Mouse (Mus musculus): Measurements from ENCODE around the gene Spsb3.

Gene Spsb3

DNA sequence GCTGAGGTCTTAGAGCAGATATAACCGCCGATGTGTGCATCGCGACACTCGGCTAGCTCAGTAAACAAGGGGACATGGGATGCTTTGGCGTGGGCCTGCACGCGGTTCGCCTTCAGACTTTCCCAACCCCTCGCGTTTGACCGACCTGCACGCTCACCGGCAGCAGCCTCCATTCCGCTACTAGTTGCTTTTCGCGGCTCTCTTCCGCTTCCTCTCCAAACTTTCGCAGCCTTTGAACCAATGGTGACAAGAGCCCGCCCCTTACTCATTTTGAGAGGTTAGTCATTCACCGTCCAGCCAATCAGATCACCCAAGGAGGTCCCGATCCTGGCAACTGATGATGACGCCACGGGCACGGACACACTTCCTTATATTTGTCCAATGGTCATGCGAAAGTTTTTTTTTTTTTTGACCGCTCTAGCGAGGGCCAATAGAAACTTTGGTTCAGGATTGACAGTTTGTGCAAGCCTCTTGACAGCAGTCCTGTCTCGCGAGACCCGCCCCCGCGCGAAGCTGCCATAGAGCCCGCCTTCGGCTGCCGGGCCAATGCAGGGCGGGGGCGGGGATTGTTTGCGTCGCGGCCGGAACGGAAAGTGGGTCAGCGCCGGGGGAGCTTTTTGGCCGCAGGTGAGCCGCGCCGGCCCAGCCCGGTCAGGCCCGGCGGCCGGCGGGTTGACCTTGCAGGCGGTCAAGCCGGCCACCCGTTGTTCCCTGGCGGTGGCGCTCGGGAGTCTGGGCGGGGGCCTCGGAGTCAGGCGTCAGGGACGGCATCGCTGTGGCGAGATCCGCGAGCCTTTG lies at the start of gene Spsb3, which contains the start of gene Nubp2:
Gene Spsb3 (plus strand): TSS at position 510 of the 798 bp plus-strand sequence.
Gene Nubp2 (minus strand): TSS at position 216 of the 798 bp plus-strand sequence.
- peak; percentile 99 for DNase-seq (ENCODE audit: low spot score)

DNA sequence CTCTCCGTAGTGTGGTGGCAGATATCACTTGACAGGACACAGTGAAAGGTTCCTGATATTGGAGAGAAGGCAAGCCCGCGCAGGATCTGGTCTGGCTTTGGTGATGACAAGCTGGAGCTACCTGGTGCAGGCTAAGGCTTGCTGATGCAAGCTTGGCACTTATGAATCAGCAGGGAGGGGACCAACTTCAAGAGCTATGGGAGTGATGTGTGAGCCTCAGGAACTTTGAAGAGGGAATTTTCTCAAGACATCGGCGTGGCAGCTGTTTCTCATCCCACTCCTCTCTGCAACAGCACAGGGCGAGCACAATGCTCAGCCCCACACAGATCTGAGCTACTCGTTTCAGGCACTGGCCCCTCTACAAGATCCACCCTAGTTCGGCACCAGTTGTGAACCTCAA lies 46.6 kb upstream of the Spsb3 start, which contains the start of gene Hagh:
Gene Hagh (plus strand): TSS at position 302 of the 400 bp plus-strand sequence.
- no peak for DNase-seq (ENCODE audit: low spot score)

DNA sequence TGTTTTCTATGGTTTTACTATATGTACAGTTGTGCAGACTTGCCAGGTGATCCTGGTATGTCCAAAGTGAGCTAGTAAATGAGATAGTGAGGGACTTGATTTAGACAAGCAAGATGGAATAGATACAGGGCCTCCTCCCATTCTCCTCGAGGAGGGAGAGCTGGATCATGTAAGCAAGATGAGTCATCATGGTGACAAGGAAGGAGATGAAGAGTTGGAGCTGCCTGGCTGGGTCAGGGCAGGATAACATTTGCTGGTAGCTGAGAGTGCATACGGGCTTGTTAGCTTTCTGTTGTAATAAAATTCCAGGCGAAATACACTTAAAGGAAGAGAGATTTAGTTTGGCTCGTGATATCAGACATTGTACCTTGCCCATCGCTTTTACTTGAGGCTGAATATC lies 46.1 kb upstream of the Spsb3 start:
- DNase-seq (ENCODE audit: low spot score), result no peak

DNA sequence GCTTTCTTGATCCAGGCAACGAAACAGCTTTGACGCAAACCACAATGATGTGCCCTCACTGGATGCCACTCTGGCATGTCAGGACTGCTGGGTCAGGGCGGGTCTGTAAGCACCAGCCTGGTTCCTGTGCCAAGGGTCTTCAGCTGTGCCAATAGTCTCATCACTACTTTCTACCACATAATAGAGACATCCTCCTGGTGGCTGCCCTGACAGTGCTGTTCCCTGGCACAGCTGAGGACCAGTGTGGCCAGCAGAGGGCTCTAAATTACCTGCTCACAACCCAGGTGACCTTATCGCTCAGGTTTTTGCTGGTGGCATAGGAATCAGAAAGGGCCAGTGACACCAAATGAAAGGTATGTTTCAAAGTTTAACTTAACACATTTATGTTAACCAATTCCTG lies 45.3 kb upstream of the Spsb3 start:
- no peak for DNase-seq (ENCODE audit: low spot score)

DNA sequence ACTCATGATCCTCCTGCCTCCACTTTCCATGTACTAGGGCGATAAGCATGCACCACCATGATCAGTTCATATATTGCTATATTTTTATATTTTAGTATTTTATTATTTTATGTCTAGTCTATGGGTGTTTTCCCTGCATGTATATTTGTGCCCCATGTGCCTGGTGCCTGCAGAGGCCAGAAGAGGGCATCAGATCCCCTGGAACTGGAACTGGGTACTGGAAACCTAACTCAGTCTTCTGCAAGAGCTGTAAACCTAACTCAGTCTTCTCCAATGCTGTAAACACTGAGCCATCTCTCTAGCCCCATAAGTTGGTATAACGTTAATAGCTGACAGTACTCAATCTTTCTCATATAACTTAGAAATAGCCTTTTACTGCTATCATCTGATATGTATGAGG lies 43.8 kb upstream of the Spsb3 start:
- DNase-seq (ENCODE audit: low spot score), result no peak

DNA sequence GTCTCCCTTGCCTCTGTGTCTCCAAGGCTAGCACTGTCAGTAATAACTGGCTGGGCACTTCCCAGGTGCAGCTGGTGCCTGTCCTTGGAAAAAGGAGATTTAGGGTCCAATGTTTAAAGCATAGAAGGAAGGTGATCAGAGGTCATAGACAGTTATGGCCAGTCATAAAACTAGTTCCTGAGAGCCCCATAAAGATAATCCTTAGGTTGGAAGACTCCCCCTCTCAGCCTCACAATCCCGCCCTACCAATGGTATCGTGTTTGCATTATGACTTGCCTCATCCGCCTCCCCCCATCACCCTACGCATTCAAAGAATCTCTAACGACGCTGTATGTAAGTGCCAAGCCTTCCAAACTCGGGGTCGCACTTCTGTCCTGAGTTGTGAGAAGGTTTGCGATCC lies 41.9 kb upstream of the Spsb3 start:
- no peak for DNase-seq (ENCODE audit: low spot score)

DNA sequence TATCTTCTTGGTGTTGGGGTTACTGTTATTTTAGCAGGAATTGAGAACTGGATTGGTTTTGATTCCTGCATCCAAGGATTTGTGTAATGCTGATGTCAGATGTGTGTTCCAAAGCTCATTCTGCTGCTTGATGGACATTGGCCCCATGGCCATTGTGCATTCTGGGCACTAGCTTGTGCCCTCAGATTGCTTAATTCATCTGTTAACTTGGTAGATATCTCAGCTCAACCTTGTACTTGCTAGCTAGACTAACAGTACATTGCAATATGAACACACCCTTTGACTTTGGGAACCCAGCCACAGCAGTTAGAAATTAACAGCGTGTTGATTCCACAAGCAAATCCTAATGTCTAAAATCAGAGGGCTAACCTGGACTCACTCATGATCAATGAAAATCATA lies 39.1 kb upstream of the Spsb3 start:
- DNase-seq (ENCODE audit: low spot score), result no peak

DNA sequence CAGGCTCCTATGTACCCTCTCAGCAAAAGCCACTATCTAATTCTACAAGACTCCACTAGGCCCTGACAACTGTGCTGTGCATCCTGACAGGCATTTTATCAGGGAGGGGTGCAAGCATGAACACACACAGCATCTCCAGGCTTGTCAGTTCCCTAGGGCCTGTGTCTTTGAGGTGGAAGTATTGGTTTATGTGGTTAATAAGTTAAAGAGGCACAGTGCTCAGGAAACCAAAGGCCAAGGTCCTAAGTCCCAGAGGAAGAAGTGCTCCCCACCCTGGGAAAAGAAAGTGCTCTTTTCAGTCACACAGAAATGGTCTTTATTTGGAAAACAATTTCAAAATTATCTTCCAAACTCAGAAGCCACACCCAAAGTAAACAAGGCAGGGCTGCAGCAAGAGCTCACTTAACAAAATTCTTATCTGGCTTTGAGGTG lies 37.8 kb upstream of the Spsb3 start:
- no peak for DNase-seq (ENCODE audit: low spot score)

DNA sequence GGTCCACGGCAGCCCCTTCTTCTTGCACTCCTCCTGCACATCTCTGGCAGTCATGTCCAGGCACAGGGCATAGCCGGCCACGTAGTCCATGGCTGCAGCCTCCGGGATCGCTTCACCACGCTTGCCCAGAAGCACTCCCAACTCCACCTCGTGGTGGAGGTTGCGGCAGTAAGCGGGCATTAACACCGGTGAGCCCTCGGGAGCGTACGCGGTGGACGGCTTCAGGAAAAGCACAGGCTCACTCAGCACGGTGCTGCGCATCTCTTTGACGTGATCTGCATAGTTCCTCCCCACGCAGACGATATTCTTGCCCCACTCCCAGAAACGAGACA lies 36.7 kb upstream of the Spsb3 start:
- no peak for DNase-seq (ENCODE audit: low spot score)

DNA sequence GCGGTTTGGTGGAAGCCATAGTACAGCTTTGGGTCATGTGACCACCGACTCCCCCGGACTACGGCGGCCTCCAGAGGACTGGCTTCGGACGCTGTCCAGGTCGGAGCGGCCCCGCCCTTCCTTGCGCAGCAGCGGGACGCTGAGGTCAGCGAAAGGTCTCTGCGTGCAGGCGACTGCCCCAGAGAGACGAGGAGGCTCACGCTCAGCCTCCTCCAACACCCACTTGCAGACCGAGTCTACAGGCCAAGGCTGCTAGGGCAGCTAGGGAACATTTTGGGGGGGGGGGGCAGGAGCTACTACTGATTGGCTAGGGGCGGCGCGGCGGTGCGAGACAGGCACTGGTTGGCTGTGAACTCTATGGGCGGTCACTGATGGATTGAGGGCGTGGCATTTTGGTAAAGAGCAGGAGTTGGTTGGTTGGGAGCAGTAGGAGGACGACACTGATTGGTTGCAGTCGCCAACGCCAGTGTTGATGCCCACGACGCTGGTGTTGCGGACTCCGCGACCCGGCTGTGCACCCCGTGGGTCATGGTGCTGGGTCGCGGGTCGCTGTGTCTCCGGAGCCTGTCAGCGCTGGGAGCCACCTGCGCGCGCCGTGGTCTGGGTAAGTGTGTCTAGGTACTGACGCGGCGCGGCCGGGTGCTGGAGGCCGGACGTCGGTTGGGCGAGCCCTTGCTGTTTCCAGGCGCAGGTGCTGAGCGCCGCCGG lies 36.2 kb upstream of the Spsb3 start, which contains the start of gene Fahd1:
Gene Fahd1 (minus strand): TSS at position 300 of the 708 bp plus-strand sequence.
- DNase-seq (ENCODE audit: low spot score), result peak; percentile 96

DNA sequence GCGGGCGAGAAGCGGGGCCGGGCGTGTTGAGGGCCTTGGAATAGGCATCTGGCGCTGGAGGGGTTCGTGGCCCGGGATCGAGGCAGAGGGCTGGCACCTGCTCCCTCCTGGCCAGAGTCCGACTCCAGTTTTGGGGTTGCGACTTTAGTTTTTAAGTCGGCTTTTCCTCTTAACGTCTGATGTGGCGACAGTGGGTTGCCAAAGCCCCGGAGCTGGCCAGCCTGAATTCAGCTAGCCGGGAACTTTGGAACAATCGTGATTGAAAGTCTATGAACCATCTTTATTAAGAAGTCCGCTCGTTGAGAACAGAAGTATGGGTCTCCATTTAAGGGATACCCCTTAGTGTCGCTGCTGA lies 35.7 kb upstream of the Spsb3 start:
- DNase-seq (ENCODE audit: low spot score), result no peak

DNA sequence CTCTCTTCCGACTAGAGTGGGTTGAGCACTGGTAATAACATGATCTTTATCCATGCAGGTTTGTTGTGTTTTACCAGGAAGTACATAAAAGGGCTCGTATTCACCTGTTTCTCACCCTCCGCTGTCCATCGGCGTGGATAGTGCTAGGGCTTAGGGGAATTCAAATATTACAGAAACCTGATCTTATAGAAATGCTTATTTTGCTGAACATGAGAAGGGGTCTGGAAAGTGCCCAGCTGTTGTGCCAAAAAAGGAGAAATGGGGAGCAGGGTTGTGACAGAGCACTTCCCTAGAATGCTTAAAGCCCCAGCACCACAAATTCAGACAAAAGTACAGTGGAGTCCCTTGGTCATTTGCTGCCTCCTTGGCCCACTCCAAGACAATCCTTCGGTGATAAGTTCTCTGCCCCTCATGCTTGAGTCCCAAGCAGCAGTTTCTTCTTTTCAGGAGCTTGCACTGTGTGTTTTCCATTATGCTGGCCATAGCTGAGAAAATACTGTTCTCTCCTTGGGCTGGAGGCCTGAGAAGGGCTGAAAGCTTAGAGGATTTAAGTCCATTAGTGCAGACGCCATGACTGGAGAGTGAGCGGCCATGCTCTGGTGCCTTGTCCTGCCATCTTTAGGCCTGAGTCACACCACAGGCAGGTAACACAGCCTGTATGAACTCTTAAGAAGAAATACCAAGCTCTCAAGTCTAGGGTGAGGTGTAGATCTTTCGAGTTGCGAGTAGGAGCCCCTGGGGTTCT lies 34.9 kb upstream of the Spsb3 start:
- DNase-seq (ENCODE audit: low spot score), result no peak

DNA sequence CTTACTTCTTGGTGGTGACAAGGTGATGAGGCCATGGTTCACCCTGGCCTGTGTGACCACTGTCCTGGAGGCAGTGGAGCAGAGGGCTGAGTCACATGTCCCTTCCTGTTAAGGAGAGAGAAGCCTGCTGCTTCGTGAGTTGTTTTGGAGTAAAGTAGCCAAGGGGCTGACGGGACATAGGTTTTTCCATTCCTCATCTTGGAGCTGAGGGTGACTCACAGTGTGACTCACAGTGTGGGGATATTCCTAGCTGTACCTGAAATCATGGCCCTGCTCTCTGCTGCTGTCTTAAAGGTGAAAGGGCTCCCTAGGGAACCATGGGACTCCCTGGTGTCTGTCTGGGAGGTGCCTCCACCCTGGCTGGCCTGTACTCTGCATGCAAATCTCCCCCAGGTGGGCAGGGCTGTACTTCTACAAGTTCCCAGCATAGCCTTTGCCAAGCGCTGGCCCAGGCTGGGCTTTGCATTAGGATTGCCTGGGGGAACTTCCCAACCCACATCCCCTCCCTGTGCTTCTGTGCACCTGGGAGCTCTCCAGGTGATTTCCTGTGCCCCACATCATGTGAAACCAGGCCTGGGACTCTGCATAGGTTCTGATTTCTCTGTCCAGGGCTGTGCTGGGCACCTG lies 30.5 kb upstream of the Spsb3 start:
- no peak for DNase-seq (ENCODE audit: low spot score)

DNA sequence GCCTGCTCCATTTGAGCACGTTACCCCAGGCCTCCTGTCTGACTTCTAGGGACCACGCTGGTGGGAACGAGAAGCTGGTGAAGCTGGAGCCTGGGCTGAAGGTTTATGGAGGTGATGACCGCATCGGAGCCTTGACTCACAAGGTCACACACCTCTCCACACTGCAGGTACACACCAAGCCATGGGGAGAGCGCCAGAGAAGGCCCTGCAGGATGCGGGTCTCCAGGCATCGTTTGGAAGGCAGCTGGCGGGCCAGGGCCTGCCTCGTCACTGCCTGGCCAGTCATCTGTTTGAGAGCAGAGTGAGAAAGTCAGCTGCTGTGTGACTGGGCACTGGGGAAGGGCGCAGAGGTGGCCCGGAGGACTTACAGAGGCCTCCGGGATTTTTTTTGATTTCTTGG lies 29.9 kb upstream of the Spsb3 start:
- DNase-seq (ENCODE audit: low spot score), result no peak

DNA sequence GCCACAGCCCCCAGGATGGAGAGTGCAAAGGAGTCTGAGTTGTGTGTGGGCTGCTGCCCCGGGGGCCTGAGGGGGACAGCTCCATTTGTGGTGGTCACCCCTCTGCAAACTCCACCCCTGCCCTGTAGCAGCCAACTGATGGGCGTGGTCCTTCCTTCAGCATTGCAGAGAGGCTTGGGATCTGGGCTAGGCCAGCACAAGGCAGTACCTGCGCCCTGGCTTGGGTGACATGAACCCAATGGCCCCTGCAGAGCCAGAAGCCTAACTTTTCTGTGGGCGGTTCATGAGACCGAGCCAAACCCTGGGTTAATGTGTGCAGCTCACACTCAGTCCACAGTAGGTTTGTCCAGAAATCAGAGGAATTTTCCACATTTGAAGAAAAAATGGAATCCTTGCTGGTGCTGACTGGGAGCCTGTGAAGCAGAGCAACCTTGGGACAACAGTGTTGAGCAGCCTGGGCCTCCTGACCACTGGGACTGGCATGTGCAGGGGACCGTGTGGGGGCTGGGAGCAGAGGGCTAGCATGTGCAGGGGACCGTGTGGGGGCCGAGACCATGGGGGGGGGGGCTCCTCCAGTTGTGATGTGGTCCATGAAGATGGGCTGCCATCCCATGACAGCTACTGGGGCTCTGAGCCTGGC lies 28.5 kb upstream of the Spsb3 start:
- no peak for DNase-seq (ENCODE audit: low spot score)

DNA sequence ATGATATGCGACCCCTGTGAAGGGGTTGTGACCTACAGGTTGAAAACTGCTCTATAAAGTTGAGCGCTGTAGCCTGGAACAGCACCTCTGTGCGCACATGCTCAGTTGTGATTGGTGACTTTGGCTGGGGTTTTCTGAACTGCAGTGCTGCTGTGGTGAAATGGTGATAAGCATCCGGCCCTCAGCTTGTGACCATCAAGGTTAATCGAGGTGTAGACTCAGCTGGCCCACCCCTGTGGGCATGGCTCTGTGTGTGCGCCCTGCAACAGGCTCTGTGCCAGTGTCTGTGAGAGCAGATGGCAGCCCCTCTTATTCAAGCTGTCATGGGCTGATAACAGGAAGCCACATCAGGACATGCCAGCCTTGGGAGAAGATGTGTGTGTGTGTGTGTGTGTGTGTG lies 27.5 kb upstream of the Spsb3 start:
- no peak for DNase-seq (ENCODE audit: low spot score)

DNA sequence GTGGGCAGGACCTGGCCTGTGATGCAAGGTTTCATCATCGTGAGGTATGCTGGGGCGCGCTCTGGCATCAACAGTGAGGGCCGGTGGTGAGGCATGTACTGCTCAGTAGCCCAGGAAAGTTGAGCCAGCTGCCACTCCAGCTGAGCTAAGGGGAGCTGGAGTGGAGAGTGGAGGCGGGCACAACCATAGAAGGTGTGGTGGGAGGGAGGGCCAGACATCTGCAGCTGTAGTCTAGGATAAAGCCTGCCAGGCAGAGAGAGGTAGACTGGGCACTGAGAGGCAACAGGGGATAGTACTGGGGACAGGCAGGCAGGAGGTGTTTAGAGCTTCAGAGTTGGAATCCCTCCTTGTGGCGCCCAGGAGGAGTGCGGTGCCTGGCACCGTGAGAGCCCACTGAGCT lies 26.4 kb upstream of the Spsb3 start:
- no peak for DNase-seq (ENCODE audit: low spot score)

DNA sequence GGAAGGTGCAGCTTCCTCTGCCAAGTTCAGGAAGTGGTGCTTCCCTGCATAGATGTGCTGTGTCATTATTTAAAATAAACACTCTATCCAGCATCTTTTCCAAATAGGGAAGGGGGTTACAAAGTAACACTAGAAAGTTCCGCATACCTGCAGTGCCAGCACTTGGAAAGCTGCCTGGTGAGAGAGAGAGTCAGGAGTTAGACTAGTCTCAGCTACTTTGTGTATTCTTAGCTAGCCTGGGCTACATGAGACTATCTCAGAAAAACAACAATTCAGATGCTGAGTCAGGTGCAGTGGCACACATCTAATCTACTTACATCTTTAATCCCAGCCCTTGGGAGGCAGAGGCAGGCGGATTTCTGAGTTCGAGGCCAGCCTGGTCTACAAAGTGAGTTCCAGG lies 24.7 kb upstream of the Spsb3 start:
- DNase-seq (ENCODE audit: low spot score), result no peak

DNA sequence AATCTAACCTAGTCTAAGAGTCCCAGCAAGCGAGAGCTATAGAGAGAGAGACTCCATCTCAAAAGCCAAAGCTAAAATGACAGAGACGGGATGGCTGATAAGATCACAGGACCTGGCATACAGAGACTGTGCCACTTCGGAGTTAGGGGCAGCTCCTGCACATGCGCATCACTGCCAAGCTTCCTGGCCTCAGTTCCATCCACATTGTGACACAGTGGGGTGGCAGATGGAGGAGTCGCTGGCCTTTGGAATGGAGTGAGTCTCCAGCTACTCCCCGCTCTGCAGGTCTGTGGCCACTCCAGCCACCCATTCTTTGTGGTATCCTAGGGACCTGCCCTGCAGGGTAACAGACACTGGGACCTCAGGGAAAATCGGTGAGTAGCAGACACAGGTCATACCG lies 20.7 kb upstream of the Spsb3 start, which contains the start of gene Igfals:
Gene Igfals (plus strand): TSS at position 222 of the 400 bp plus-strand sequence.
- no peak for DNase-seq (ENCODE audit: low spot score)

DNA sequence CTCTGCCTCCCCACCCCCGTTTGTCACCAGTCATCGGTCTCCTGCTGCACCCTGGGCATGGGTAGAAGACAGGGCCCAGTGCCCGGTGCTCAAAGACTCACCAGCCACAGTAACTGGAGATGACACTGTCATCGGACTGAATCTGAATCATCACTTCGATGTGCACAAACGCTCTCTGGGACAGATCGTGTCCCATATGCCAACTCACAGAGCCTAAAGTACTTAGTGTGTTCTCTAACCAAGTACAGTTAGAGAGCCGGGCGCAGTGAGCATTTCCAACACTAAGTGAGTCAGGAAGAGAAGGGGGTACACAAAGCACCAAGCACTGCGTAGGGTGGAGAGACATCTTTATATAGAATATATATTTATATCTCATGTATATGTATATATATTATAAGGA lies 18.5 kb upstream of the Spsb3 start:
- no peak for DNase-seq (ENCODE audit: low spot score)

DNA sequence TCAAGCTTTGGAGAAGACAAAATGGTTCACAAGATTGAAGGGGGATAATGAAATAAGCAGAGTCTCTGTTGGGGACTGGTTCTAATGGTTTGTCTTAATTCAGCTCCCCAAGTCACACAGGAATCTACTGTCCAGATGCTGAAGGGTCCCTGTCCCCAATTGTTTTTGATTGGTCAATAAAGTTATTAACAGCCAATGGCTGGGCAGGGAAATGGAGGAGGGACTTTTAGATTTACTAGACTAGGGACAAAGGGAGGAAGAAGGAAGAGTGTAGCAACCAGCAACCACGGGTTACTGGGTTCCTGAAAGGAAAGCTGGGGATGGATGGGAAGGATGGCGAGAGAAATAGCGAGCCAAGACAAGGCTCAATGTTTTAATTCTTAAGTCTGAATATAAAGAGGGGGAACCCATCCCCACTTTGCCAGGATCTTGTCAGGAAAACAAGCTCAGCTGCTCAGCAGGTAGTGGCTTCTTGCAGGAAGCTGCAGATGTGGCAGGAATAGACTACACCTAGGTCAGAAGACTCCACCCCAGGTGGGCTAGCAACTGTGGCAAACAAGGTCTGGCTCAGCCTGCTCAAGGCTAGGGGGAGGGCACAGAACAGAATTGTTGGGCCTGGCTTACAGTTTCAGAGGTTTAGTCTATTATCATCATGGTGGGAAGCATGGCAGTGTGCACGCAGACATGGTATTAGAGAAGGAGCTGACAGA lies 12.6 kb upstream of the Spsb3 start:
- DNase-seq (ENCODE audit: low spot score), result no peak

All from left cerebral cortex, adult 11 months (tissue).